Mouse (Mus musculus) cortical plate, adult 2 months (tissue): ENCODE measurements around the gene Mknk1.

Source experiments
- CTCF ChIP-seq: fragments of 200-500 bp; IDR thresholded peaks from 2 replicates; pipeline ENCODE4 v1.5.1; 2011; ENCODE audit warnings: mild to moderate bottlenecking, control low read depth, low read length; ENCODE audit not compliant: insufficient read depth; ENCODE audit errors: extremely low read depth
- POLR2A ChIP-seq: fragments of 200-500 bp; IDR thresholded peaks from 2 replicates; pipeline ENCODE4 v1.6.1; 2011; ENCODE audit warnings: mild to moderate bottlenecking, low read length, control low read depth; ENCODE audit not compliant: insufficient read depth; ENCODE audit errors: extremely low read depth

- TF ChIP-seq POLR2A (no peak), CTCF (no peak)
Measured at GRCm38 (mm10) chr4:115825271-115825670, 13.7 kb upstream of the Mknk1 start.
